Mouse (Mus musculus): ENCODE measurements around the gene Aebp1. TPM values are rescaled to one million over a fixed set of nuclear protein-coding genes. Genes with fewer than 3 reads are reported as not detected.

Aebp1 gene
- polyA plus RNA-seq (2012; rRNA removed) = 3.0 and 3.2 TPM in 2 replicates

DNA sequence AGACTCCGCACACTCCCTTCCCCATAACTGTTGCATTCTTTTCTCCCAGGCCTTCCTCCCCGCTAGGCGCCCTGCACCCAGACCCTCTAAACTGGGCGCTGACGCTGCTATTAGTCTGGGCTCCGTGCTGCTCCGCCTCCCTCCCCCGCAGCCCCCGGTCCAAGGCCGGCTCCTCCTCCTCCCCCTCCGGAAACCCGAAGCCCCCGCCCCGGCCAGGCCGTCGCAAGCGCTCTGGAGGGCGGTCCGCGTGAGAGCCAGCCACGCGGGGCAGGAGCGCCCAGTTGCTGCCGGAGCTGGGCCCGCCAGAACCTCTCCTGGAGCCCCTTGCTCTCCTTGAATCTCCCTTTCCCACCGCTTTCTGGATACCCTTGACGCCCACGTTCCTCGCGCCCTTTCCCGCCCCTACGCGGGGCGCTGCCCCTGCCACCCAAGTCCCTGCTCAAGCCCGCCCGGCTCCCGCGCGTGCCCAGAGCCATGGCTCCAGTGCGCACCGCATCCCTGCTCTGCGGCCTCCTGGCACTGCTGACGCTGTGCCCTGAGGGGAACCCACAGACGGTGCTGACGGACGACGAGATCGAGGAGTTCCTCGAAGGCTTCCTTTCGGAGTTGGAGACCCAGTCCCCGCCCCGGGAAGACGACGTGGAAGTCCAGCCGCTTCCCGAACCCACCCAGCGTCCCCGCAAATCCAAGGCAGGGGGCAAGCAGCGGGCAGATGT, at the start of gene Aebp1:
Gene Aebp1 (plus strand): TSS at position 270 of the 716 bp plus-strand sequence.

DNA sequence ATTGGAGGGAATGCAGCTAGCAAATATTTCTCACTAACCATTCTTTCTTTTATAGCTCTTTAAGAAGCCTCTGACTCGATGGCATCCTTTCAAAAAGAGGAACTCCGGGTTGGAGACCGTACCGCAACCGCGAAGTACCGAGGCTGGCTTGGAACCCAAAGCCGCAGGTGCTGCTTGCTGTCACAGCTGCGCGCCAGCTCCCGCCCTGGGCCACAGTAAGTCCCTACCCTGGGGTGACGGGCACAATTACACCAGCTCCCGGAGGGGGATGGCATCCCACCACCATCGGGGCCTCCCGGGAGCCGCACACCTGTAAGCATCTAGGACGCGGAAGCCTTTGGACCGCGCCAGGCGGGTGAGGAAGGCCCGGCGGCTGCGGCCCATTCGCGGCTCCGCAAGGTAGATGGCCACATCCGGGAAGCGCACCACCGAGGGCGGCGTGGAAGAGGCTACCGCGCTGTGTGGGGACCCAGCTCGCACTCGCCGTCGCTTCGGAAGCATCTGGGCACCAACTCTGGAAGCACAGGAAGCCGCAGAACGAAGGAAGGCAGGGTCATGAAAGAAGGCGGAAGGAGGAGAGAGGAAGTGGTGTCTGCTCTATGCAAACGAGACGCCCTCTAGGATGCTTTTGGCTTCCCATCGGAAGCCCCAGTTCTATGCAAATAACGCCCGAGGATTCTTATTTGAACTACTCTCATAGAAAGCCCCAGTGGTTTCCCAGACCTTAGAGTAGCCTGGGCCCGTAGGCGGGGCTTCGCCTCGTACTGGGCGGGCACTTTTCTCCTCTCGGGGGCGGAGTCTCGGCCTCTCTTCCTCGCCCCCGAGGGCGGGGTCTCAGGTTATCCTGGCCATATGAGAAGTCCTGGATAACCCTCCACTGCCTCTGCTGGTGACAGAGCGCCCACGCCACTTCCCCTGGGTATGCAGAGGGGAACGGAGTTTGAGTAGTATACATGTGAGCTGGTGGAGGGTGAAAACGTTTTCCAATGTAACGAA, 24.2 kb upstream of the Aebp1 start, which contains the start of gene Polm:
Gene Polm (minus strand): TSS at position 766 of the 996 bp plus-strand sequence.

DNA sequence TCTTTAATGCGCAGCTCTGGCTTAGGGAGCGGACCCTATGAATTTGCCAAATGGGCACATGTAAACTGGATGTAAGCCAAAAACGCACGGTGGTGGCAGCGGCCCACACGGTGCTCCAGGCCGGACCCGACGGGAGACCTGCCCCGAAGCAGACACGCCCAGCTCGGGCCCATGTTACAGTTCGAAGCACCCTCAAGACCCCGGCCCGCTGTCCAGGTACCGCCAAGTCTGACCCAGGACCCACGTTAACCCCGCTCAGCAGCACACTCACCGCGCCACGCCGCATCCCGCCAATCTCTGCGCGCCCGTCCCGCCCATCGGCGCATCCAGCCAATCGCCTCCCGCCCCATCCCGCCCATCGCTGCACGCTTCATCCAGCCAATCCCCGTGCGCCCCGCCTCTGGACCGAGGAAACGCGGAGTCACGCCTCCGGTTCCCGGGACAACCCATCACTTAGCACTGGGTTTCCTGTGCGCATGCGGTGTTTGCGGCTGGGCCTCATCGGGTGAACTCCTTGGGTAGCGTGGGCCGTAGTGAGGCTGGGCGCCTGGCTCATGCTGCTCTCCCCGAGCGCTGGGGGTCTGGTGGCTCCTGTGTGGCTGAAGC, 16.3 kb downstream of the Aebp1 start, which contains the start of gene Pold2:
Gene Pold2 (minus strand): TSS at position 372 of the 606 bp plus-strand sequence.

DNA sequence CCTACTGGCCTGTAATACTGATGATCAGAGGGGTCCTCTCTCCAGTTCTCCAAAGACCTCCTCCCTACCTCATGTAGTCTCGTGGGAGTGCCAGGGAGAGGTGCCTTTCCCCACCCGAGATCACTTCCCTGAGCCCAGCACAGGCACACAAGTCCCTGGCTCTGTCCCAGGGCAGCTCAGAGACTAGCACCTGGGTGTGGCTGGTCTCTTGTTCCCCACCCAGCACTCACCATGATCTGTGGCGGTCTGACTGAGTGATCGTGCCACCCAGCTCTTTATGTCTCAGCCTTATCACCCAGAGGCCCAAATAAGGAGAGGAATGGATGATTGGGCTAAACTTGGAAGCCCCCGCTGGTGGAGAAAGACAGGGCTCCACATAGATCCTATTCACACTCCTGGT, 36.8 kb downstream of the Aebp1 start, which contains the start of gene Myl7:
Gene Myl7 (minus strand): TSS at position 252 of the 400 bp plus-strand sequence.

Other genes starting within 250 kb of the Aebp1 start
- 54.2 and 58.9 TPM in 2 replicates for gene Mrps24, start 146.3 kb upstream of the Aebp1 start, polyA plus RNA-seq (2012; rRNA removed)
- gene Urgcp, start 99.6 kb upstream of the Aebp1 start, polyA plus RNA-seq (2012; rRNA removed) = 3.1 and 3.6 TPM in 2 replicates
- gene Dbnl, start 73.5 kb upstream of the Aebp1 start, polyA plus RNA-seq (2012; rRNA removed) = 30.3 and 34.5 TPM in 2 replicates
- gene Pgam2, start 58.2 kb upstream of the Aebp1 start, polyA plus RNA-seq (2012; rRNA removed) = 0.22 and 1.6 TPM in 2 replicates
- 3.5 and 3.8 TPM in 2 replicates for gene Polm, start 23.9 kb upstream of the Aebp1 start, polyA plus RNA-seq (2012; rRNA removed)
- 50.3 and 52.3 TPM in 2 replicates for gene Pold2, start 16.3 kb downstream of the Aebp1 start, polyA plus RNA-seq (2012; rRNA removed)
- 3.1 TPM in 2 replicates for gene Myl7, start 36.8 kb downstream of the Aebp1 start, polyA plus RNA-seq (2012; rRNA removed)
- gene Gck, start 88.1 kb downstream of the Aebp1 start, polyA plus RNA-seq (2012; rRNA removed) = 0.08 and 0.11 TPM in 2 replicates
- gene Ykt6, start 93.7 kb downstream of the Aebp1 start, polyA plus RNA-seq (2012; rRNA removed) = 17.9 and 20.3 TPM in 2 replicates
- gene Camk2b, start 204.4 kb downstream of the Aebp1 start, polyA plus RNA-seq (2012; rRNA removed) = 0.37 and 0.43 TPM in 2 replicates